Mouse (Mus musculus): ENCODE results near the gene Rbl1. TPM values are rescaled to one million over a fixed set of nuclear protein-coding genes. Genes with fewer than 3 reads are reported as not detected.

Gene Rbl1
- polyA plus RNA-seq, 1 experiment from 2014 or later, result 20.2 TPM

DNA sequence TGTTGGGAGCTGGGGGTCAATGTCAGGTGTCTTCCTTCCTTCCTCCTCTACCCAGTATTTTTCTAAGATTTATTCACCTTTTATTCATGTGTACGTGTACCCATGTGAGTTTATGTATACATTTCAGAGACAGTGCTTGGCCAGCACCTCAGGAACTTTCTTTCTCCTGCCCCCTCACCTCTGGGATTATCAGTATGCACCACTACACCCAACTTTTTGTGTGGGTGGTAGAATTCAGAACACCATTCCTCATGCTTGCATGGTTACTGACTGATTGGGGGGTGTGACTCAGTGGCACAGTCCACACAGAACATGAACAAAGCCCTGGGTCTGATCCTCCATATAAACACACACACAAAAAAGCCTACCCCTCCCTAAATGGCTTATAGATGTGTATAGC lies 72.2 kb downstream of the Rbl1 start:
- Histone ChIP-seq H3K4me1 (ENCODE audit: control insufficient read depth, insufficient read depth, low read length) (peaks cover 14% of the 10 kb centered on the region), H3K9ac (ENCODE audit: low read length) (no peak overlapping the region), H3K9me3 (replicated peaks; ENCODE audit: control insufficient read depth, low read length) (no peaks in the 10 kb centered on the region), H3K4me2 (ENCODE audit: low read depth, low read length) (no peak overlapping the region), H3K27ac (ENCODE audit: low read length) (no peak overlapping the region), H3K36me3 (ENCODE audit: control insufficient read depth, insufficient read depth, low read length) (no peaks in the 10 kb centered on the region), H3K27me3 (ENCODE audit: control insufficient read depth, insufficient read depth, low read length) (no peaks in the 10 kb centered on the region), H3K4me3 (replicated peaks; ENCODE audit: low read length) (no peak overlapping the region)
- no peak for ATAC-seq (ENCODE audit: insufficient read depth, low FRiP score)
- whole genome bisulfite sequencing, result 63% methylated on average over 1 of the region's 1 CpGs

DNA sequence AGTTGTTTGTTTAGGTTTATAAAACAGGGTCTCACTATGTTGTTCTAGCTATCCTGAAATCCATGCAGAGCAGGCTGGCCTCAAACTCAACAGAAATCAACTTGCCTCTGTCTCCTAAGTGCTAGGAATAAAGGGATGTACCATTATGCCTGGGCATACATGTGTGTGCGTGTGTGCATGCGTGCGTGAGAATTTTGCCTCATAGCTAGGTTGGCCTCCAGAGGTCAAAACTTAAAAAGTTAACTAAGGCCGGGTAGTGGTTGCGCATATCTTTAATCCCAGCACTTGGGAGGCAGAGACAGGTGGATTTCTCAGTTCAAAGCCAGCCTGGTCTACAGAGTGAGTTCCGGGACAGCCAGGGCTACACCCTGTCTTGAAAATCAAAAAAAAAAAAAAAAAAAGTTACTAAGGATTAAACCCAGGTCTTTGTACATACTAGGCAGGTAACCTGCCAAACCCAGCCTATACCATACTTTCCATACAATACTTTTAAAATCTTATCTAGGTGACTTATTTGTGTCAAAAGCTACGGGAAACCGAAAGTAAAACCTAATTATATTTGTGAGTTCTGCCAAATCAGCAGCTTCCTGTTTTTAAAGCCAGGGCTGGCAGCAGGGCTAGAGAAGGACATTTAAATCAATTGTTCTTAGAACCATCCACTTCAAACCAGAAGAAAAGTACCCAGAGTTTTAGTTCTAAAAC lies 73.4 kb downstream of the Rbl1 start:
- peak overlapping the region; percentile 21; the same call in 1 of the 2 replicates for H3K4me2 ChIP-seq (ENCODE audit: low read depth, low read length)
- WGBS, result 73% methylated on average over 8 of the region's 8 CpGs
- no peak for ATAC-seq (ENCODE audit: insufficient read depth, low FRiP score)
- H3K4me3 ChIP-seq (replicated peaks; ENCODE audit: low read length), result no peak overlapping the region
- peak overlapping the region; percentile 23; the same call in 1 of the 2 replicates for H3K27ac ChIP-seq (ENCODE audit: low read length)
- H3K36me3 ChIP-seq (ENCODE audit: control insufficient read depth, insufficient read depth, low read length), result no peaks in the 10 kb centered on the region
- H3K9me3 ChIP-seq (replicated peaks; ENCODE audit: control insufficient read depth, low read length), result no peaks in the 10 kb centered on the region
- H3K27me3 ChIP-seq (ENCODE audit: control insufficient read depth, insufficient read depth, low read length), result no peaks in the 10 kb centered on the region
- H3K9ac ChIP-seq (ENCODE audit: low read length), result no peak overlapping the region
- H3K4me1 ChIP-seq (ENCODE audit: control insufficient read depth, insufficient read depth, low read length), result peaks cover 11% of the 10 kb centered on the region

DNA sequence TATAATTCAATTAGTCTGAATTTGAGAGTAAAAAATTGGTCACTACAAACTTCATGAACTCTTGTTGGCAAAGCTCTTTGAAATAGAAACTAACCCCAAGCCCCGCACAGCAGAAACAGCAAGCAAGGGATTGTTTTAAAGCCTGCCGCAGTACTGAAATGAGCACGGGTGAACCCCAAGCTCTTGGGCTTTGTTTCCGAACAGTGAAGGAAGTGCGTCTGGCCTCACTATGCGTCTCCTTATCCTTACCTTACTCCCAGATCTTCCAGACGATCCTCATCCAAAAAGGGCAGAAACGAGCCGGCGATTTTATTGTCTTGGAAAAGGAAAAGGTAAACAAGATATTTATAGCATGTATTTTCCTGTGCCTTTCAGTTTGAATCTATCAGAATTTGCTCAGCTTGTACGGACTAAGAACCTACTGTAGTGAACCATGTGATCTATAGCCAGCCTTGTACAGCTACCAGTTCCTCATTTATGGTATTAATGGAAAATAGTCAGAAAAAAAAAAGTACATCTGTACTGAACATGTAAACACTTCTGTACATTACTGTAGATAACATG lies 74.7 kb downstream of the Rbl1 start:
- Histone ChIP-seq H3K4me2 (ENCODE audit: low read depth, low read length) (peak overlapping the region; percentile 23), H3K4me1 (ENCODE audit: control insufficient read depth, insufficient read depth, low read length) (peaks cover 8% of the 10 kb centered on the region), H3K27me3 (ENCODE audit: control insufficient read depth, insufficient read depth, low read length) (no peaks in the 10 kb centered on the region), H3K4me3 (replicated peaks; ENCODE audit: low read length) (no peak overlapping the region), H3K9ac (ENCODE audit: low read length) (no peak overlapping the region), H3K27ac (ENCODE audit: low read length) (0 out of 2 replicates have a peak overlapping the region, but pooled peaks have one; percentile 3), H3K9me3 (replicated peaks; ENCODE audit: control insufficient read depth, low read length) (no peaks in the 10 kb centered on the region), H3K36me3 (ENCODE audit: control insufficient read depth, insufficient read depth, low read length) (no peaks in the 10 kb centered on the region)
- 53% methylated on average over 11 of the region's 11 CpGs for WGBS
- ATAC-seq (ENCODE audit: insufficient read depth, low FRiP score), result no peak

DNA sequence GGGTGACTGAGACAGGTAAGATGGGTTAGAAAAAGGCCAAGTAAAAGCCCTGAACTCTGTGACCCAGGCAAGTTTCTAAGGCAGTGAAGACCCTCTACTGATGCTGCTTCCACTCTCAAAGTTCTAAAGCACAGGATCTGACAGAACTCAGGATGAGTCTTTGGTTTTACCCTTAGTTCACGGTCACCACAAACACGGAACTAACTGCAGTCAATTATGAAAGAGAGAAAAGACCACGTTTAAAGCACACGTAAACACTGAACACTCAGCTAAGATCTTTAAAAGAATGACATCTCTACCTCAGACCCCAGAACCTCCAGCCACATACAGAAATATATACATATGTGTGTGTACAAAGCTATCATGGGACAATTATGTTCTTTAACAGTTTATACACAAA lies 75.2 kb downstream of the Rbl1 start:
- WGBS, result 60% methylated on average over 4 of the region's 4 CpGs
- no peaks in the 10 kb centered on the region for H3K36me3 ChIP-seq (ENCODE audit: control insufficient read depth, insufficient read depth, low read length)
- H3K27ac ChIP-seq (ENCODE audit: low read length), result no peak overlapping the region
- H3K27me3 ChIP-seq (ENCODE audit: control insufficient read depth, insufficient read depth, low read length), result no peaks in the 10 kb centered on the region
- H3K4me3 ChIP-seq (replicated peaks; ENCODE audit: low read length), result no peak overlapping the region
- ATAC-seq (ENCODE audit: insufficient read depth, low FRiP score), result no peak
- H3K9ac ChIP-seq (ENCODE audit: low read length), result no peak overlapping the region
- H3K9me3 ChIP-seq (replicated peaks; ENCODE audit: control insufficient read depth, low read length), result no peaks in the 10 kb centered on the region
- H3K4me1 ChIP-seq (ENCODE audit: control insufficient read depth, insufficient read depth, low read length), result peaks cover 7% of the 10 kb centered on the region
- H3K4me2 ChIP-seq (ENCODE audit: low read depth, low read length), result peak overlapping the region; percentile 23; the same call in 1 of the 2 replicates

DNA sequence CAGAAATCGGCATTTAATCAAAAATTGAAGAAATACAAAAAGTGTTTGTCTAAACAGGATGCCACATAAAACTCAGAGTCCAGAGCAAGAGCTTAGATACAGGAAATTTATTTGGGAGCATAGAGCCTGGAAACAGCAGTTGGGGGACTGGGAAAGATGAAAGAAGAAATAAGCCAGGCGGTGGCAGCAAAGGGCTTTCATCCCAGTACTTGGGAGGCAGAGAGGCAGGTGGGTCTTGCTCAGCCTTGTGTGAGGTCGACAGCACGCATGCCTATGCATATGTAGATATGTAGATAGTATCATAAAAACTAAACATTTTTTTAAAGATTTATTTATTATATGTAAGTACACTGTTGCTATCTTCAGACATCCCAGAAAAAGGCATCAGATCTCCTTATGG lies 76.3 kb downstream of the Rbl1 start:
- Histone ChIP-seq H3K4me2 (ENCODE audit: low read depth, low read length) (no peak overlapping the region), H3K27ac (ENCODE audit: low read length) (no peak overlapping the region), H3K4me3 (replicated peaks; ENCODE audit: low read length) (no peak overlapping the region), H3K4me1 (ENCODE audit: control insufficient read depth, insufficient read depth, low read length) (peaks cover 4% of the 10 kb centered on the region; the same call in 1 of the 2 replicates), H3K36me3 (ENCODE audit: control insufficient read depth, insufficient read depth, low read length) (no peaks in the 10 kb centered on the region), H3K27me3 (ENCODE audit: control insufficient read depth, insufficient read depth, low read length) (no peaks in the 10 kb centered on the region), H3K9ac (ENCODE audit: low read length) (no peak overlapping the region), H3K9me3 (replicated peaks; ENCODE audit: control insufficient read depth, low read length) (no peaks in the 10 kb centered on the region)
- no peak for ATAC-seq (ENCODE audit: insufficient read depth, low FRiP score)
- WGBS, result 48% methylated on average over 4 of the region's 4 CpGs

DNA sequence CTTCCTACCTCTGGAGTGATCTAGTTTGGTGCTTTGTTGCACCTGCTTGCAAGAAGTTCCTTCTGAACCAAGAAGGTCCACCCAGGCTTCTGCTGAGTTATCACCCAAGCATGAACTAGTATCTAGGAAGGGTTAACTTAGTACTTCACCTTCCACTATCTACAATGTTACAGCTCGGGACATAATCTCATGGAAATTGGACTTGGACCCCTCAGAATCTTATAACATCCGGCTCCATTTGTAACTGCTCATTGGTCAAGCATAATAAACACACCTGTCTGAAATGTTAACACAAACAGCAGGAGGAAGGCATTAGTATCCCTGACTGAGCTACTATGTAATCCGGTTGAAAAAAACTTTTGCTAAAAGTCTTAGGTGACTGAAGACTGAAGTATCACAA lies 77.0 kb downstream of the Rbl1 start:
- WGBS, result 52% methylated on average over 3 of the region's 3 CpGs
- Histone ChIP-seq H3K4me1 (ENCODE audit: control insufficient read depth, insufficient read depth, low read length) (peaks cover 4% of the 10 kb centered on the region; the same call in 1 of the 2 replicates), H3K27ac (ENCODE audit: low read length) (no peak overlapping the region), H3K9ac (ENCODE audit: low read length) (no peak overlapping the region), H3K4me3 (replicated peaks; ENCODE audit: low read length) (no peak overlapping the region), H3K4me2 (ENCODE audit: low read depth, low read length) (no peak overlapping the region), H3K27me3 (ENCODE audit: control insufficient read depth, insufficient read depth, low read length) (no peaks in the 10 kb centered on the region), H3K9me3 (replicated peaks; ENCODE audit: control insufficient read depth, low read length) (no peaks in the 10 kb centered on the region), H3K36me3 (ENCODE audit: control insufficient read depth, insufficient read depth, low read length) (no peaks in the 10 kb centered on the region)
- no peak for ATAC-seq (ENCODE audit: insufficient read depth, low FRiP score)

DNA sequence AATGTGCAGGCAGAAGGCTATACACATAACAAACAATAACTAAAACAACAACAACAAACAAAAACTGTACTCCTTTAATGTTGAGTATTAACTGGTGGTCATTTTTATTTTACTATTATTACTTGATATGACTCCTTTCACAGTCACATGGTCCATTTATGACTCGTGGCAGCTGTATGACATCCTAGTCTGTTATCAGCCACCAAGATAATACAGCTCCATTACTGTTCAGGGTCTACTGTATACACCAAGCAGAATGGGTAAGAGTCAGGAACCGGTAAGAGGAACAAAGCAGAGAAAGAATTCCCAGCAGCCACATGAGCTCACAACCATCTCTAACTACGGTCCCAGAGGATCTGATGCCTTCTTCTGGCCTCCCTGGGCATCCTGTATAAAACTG lies 79.1 kb downstream of the Rbl1 start:
- no peaks in the 10 kb centered on the region for H3K27me3 ChIP-seq (ENCODE audit: control insufficient read depth, insufficient read depth, low read length)
- no peak overlapping the region for H3K27ac ChIP-seq (ENCODE audit: low read length)
- 78% methylated on average over 3 of the region's 3 CpGs for WGBS
- H3K9me3 ChIP-seq (replicated peaks; ENCODE audit: control insufficient read depth, low read length), result no peaks in the 10 kb centered on the region
- H3K4me3 ChIP-seq (replicated peaks; ENCODE audit: low read length), result no peak overlapping the region
- H3K4me2 ChIP-seq (ENCODE audit: low read depth, low read length), result no peak overlapping the region
- ATAC-seq (ENCODE audit: insufficient read depth, low FRiP score), result no peak
- H3K36me3 ChIP-seq (ENCODE audit: control insufficient read depth, insufficient read depth, low read length), result no peaks in the 10 kb centered on the region
- H3K4me1 ChIP-seq (ENCODE audit: control insufficient read depth, insufficient read depth, low read length), result peaks cover under 1% of the 10 kb centered on the region; the same call in 1 of the 2 replicates
- H3K9ac ChIP-seq (ENCODE audit: low read length), result no peak overlapping the region

DNA sequence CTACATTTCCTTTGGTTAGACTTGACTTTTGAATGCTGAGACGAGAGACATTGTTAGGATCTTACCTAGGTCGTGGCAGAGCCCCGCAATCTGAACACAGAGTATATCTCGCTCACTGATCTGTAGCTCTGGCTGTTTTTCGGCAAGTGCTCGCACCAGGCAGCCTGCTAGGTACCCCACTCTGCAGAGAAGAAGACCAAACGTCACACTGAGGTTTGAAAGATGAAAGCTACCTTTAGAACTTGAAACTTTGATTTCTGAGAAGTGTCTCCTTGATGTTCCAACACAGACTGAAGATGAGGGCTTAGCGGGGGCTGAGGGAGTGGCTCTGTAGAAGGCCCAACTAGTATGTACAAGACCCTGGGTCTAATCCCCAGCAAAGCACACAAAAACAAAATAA lies 82.6 kb downstream of the Rbl1 start:
- no peak overlapping the region for H3K4me3 ChIP-seq (replicated peaks; ENCODE audit: low read length)
- no peak for ATAC-seq (ENCODE audit: insufficient read depth, low FRiP score)
- WGBS, result 90% methylated on average over 8 of the region's 8 CpGs
- H3K27ac ChIP-seq (ENCODE audit: low read length), result no peak overlapping the region
- H3K4me2 ChIP-seq (ENCODE audit: low read depth, low read length), result no peak overlapping the region
- H3K36me3 ChIP-seq (ENCODE audit: control insufficient read depth, insufficient read depth, low read length), result no peaks in the 10 kb centered on the region
- H3K9ac ChIP-seq (ENCODE audit: low read length), result no peak overlapping the region
- H3K27me3 ChIP-seq (ENCODE audit: control insufficient read depth, insufficient read depth, low read length), result no peaks in the 10 kb centered on the region
- no peaks in the 10 kb centered on the region for H3K9me3 ChIP-seq (replicated peaks; ENCODE audit: control insufficient read depth, low read length)
- H3K4me1 ChIP-seq (ENCODE audit: control insufficient read depth, insufficient read depth, low read length), result no peaks in the 10 kb centered on the region

DNA sequence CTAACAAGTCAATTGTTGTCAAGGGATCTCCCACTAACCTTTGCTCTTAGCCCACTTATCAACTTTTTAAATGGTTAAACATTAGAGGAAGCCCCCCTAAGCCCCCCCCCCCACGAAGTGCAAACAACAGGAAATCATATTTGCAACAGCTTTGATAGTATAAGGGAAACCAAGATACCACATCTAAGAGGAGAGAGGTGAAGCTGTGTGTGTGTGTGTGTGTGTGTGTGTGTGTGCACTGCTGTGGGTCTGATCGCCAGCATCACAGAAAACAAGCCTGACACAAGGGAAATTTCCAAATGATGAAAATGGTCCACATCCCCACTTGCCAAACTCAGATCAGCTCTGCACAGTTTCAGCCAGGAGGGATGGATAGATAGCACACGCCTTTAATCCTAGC lies 85.3 kb downstream of the Rbl1 start:
- no peaks in the 10 kb centered on the region for H3K36me3 ChIP-seq (ENCODE audit: control insufficient read depth, insufficient read depth, low read length)
- H3K9ac ChIP-seq (ENCODE audit: low read length), result no peak overlapping the region
- H3K4me1 ChIP-seq (ENCODE audit: control insufficient read depth, insufficient read depth, low read length), result no peaks in the 10 kb centered on the region
- no peaks in the 10 kb centered on the region for H3K9me3 ChIP-seq (replicated peaks; ENCODE audit: control insufficient read depth, low read length)
- H3K27me3 ChIP-seq (ENCODE audit: control insufficient read depth, insufficient read depth, low read length), result no peaks in the 10 kb centered on the region
- WGBS, result 41% methylated on average over 3 of the region's 3 CpGs
- H3K4me2 ChIP-seq (ENCODE audit: low read depth, low read length), result no peak overlapping the region
- H3K27ac ChIP-seq (ENCODE audit: low read length), result no peak overlapping the region
- ATAC-seq (ENCODE audit: insufficient read depth, low FRiP score), result no peak
- no peak overlapping the region for H3K4me3 ChIP-seq (replicated peaks; ENCODE audit: low read length)
